8 mouse cellular contexts compared by ENCODE assay signal in genomic region chr14:46759970-46760354, GRCm38 (mm10). TPM values are rescaled to one million over a fixed set of nuclear protein-coding genes. Genes with fewer than 3 reads are reported as not detected.
A peak's percentile ranks its signal among the peaks of the same experiment; 100 is the strongest.
DNase-seq lines count a peak whose midpoint lies in the region; ATAC-seq and TF ChIP-seq lines count a peak whose summit lies in the region.

No protein-coding gene starts in this region.

- peak overlapping the region; percentile 60 for H3K4me3 ChIP-seq in cerebellum, adult 2 months (replicated peaks; ENCODE audit: insufficient read depth, low read depth, low read length)
- H3K4me3 ChIP-seq in testis, adult 2 months (ENCODE audit: control insufficient read depth, low read depth, low read length), result peak overlapping the region; percentile 95
- H3K4me3 ChIP-seq in liver, embryonic 16.5 days (ENCODE audit: low read depth, low read length), result peak overlapping the region; percentile 82

- intact Hi-C loops in left cerebral cortex, postnatal 4 days (cut with DNase I), result no loop called here

- H3K27me3 ChIP-seq in cerebellum, adult 2 months (ENCODE audit: control insufficient read depth, insufficient read depth, low read length), result no peaks in the 10 kb centered on the region
- H3K27me3 ChIP-seq in testis, adult 2 months (ENCODE audit: control insufficient read depth, insufficient read depth, low read length), result no peaks in the 10 kb centered on the region
- no peaks in the 10 kb centered on the region for H3K27me3 ChIP-seq in liver, embryonic 16.5 days (ENCODE audit: control insufficient read depth, insufficient read depth, low read depth, low read length)

- WGBS in cerebellum, adult 2 months, result 2% methylated on average over 7 of the region's 7 CpGs
- 1% methylated on average over 7 of the region's 7 CpGs for WGBS in liver, embryonic 16.5 days (ENCODE audit: insufficient replicate concordance)

- peak overlapping the region; percentile 51; the same call in 1 of the 2 replicates for H3K9ac ChIP-seq in liver, embryonic 16.5 days (ENCODE audit: low read depth, low read length)

- no peak for ATAC-seq in liver, embryonic 16.5 days (ENCODE audit: low read depth)

- no peaks in the 10 kb centered on the region for H3K36me3 ChIP-seq in testis, adult 2 months (ENCODE audit: control insufficient read depth, insufficient read depth, low read length)
- H3K36me3 ChIP-seq in liver, embryonic 16.5 days (ENCODE audit: control insufficient read depth, insufficient read depth), result peaks cover 15% of the 10 kb centered on the region

- H3K4me1 ChIP-seq in cerebellum, adult 2 months (ENCODE audit: control insufficient read depth, insufficient read depth, low read length), result 0 out of 2 replicates have a peak, but pooled peaks cover 3% of the 10 kb centered on the region
- H3K4me1 ChIP-seq in testis, adult 2 months (ENCODE audit: control insufficient read depth, insufficient read depth, low read length), result peaks cover 8% of the 10 kb centered on the region
- H3K4me1 ChIP-seq in liver, embryonic 16.5 days (ENCODE audit: control insufficient read depth, low read depth, low read length), result peaks cover 10% of the 10 kb centered on the region

- no peak for TF ChIP-seq CTCF in cerebellum, adult 2 months (IDR thresholded peaks at IDR 0.05; ENCODE audit: borderline replicate concordance, insufficient read depth, low read depth, low read length)
- TF ChIP-seq CTCF in testis, adult 2 months (IDR thresholded peaks at IDR 0.05; ENCODE audit: control insufficient read depth, insufficient read depth, insufficient replicate concordance, low read depth, low read length), result no peak

- H3K9me3 ChIP-seq in liver, embryonic 16.5 days (replicated peaks; ENCODE audit: control insufficient read depth, low read length), result no peaks in the 10 kb centered on the region

- DNase-seq in cerebellum, adult 2 months, result no peak
- no peak for DNase-seq in cerebellum, postnatal 25 days
- no peak for DNase-seq in testis, postnatal 10 days (ENCODE audit: low spot score)
- no peak for DNase-seq in spleen, postnatal 14 days (ENCODE audit: low spot score in 2 of 2)
- DNase-seq in left cerebral cortex, postnatal 4 days, result no peak
- DNase-seq in T-cell, adult 2 months (ENCODE audit: low spot score), result no peak

- H3K27ac ChIP-seq in cerebellum, adult 2 months (ENCODE audit: insufficient read depth, low read length), result no peak overlapping the region
- no peak overlapping the region for H3K27ac ChIP-seq in testis, adult 2 months (ENCODE audit: control insufficient read depth, insufficient read depth, low read depth, low read length)
- H3K27ac ChIP-seq in liver, embryonic 16.5 days (ENCODE audit: low read length), result 0 out of 2 replicates have a peak overlapping the region, but pooled peaks have one; percentile 21

- peak overlapping the region; percentile 57 for H3K4me2 ChIP-seq in liver, embryonic 16.5 days (ENCODE audit: low read depth, low read length)

- TF ChIP-seq POLR2A in cerebellum, adult 2 months (IDR thresholded peaks at IDR 0.05; ENCODE audit: borderline replicate concordance, insufficient read depth, low read length), result no peak
- no peak for TF ChIP-seq POLR2A in testis, adult 2 months (IDR thresholded peaks at IDR 0.05; ENCODE audit: control insufficient read depth, low read depth, low read length)

RNA-seq across cellular contexts. Expression of gene Cdkn3, which starts 0.4 kb away (rescaled TPM):
- polyA plus RNA-seq in cerebellum, adult 2 months (2012; rRNA removed), result 0.36 and 0.78 TPM in 2 replicates
- 189 and 207 TPM in 2 replicates for polyA plus RNA-seq in testis, adult 2 months (2012; rRNA removed)
- polyA plus RNA-seq in liver, embryonic 16.5 days (2015; fragmentation: Nextera tagmentation; extraction: Ambion mirVana), result 97.9 and 109 TPM in 2 replicates
- total RNA-seq in left cerebral cortex, postnatal 4 days (2021), result 1 to 10 TPM; 3.0 to 5.1 TPM

RNA-seq across cellular contexts. Expression of gene Cnih1, which starts 28.2 kb away (rescaled TPM):
- 121 TPM in 2 replicates for polyA plus RNA-seq in cerebellum, adult 2 months (2012; rRNA removed)
- 9.9 and 10.1 TPM in 2 replicates for polyA plus RNA-seq in testis, adult 2 months (2012; rRNA removed)
- polyA plus RNA-seq in liver, embryonic 16.5 days (2015; fragmentation: Nextera tagmentation; extraction: Ambion mirVana), result 73.6 and 76.3 TPM in 2 replicates
- total RNA-seq in left cerebral cortex, postnatal 4 days (2021), result 10 to 100 TPM; 70.9 to 72.6 TPM

Comparison
In these comparisons a context has a peak if more than half of its experiments do, and no peak if none do; other contexts are left out.
1. RNA of gene Cdkn3, which starts 0.4 kb away (polyA plus RNA-seq): 189 to 207 TPM in testis, adult 2 months and 97.9 to 109 TPM in liver, embryonic 16.5 days; 0.36 to 0.78 TPM in cerebellum, adult 2 months; every median in the first group is over 10 times any median in the second.
2. Peak in every context shown above with its lines, with median percentiles within 50 percentile points of each other: H3K4me3 ChIP-seq.